Mouse (Mus musculus): ENCODE measurements around the gene Tdrd9. TPM values are rescaled to one million over a fixed set of nuclear protein-coding genes. Genes with fewer than 3 reads are reported as not detected.
"Not testable (repeated sequence)": the region's sequence is repeated elsewhere in the genome, so short reads cannot be mapped to it uniquely, and the experiment has no call there.

The Tdrd9 gene
- total RNA-seq, 4 experiments from 2014 or later, result 0.05 to 0.50 (median 0.29) TPM

GRCm38 (mm10) chr12:112025457-112025856, 54.1 kb downstream of the Tdrd9 start:
- DNase-seq (ENCODE audit: low spot score), result no peak

GRCm38 (mm10) chr12:112025907-112026645, 54.7 kb downstream of the Tdrd9 start:
- DNase-seq (ENCODE audit: low spot score), result no peak

- DNase-seq (ENCODE audit: low spot score), result no peak
Measured at GRCm38 (mm10) chr12:112027408-112027807, 56.0 kb downstream of the Tdrd9 start.

- no peak for DNase-seq (ENCODE audit: low spot score)
Measured at GRCm38 (mm10) chr12:112033409-112033975, 62.1 kb downstream of the Tdrd9 start.

GRCm38 (mm10) chr12:112035341-112036100, 64.2 kb downstream of the Tdrd9 start:
- DNase-seq (ENCODE audit: low spot score), result not testable (repeated sequence)

GRCm38 (mm10) chr12:112038441-112038840, 67.1 kb downstream of the Tdrd9 start:
- no peak for DNase-seq (ENCODE audit: low spot score)

GRCm38 (mm10) chr12:112039169-112039568, 67.8 kb downstream of the Tdrd9 start:
- DNase-seq (ENCODE audit: low spot score), result no peak

- no peak for DNase-seq (ENCODE audit: low spot score)
Measured at GRCm38 (mm10) chr12:112042681-112043080, 71.3 kb downstream of the Tdrd9 start.

GRCm38 (mm10) chr12:112077651-112078050, 106.3 kb downstream of the Tdrd9 start:
- peak; percentile 65 for DNase-seq (ENCODE audit: low spot score)

- no peak for DNase-seq (ENCODE audit: low spot score)
Measured at GRCm38 (mm10) chr12:112079911-112080310, 108.6 kb downstream of the Tdrd9 start.

- DNase-seq (ENCODE audit: low spot score), result no peak
Measured at GRCm38 (mm10) chr12:112080911-112081310, 109.6 kb downstream of the Tdrd9 start.

- no peak for DNase-seq (ENCODE audit: low spot score)
Measured at GRCm38 (mm10) chr12:112082241-112082640, 110.9 kb downstream of the Tdrd9 start.

- DNase-seq (ENCODE audit: low spot score), result no peak
Measured at GRCm38 (mm10) chr12:112086250-112086649, 114.9 kb downstream of the Tdrd9 start.

- no peak for DNase-seq (ENCODE audit: low spot score)
Measured at GRCm38 (mm10) chr12:112086726-112087125, 115.4 kb downstream of the Tdrd9 start.

GRCm38 (mm10) chr12:112088609-112089324, 117.4 kb downstream of the Tdrd9 start:
- DNase-seq (ENCODE audit: low spot score), result no peak

GRCm38 (mm10) chr12:112091054-112091453, 119.7 kb downstream of the Tdrd9 start:
- DNase-seq (ENCODE audit: low spot score), result peak; percentile 69

- DNase-seq (ENCODE audit: low spot score), result no peak
Measured at GRCm38 (mm10) chr12:112094261-112094880, 123.0 kb downstream of the Tdrd9 start.

GRCm38 (mm10) chr12:112096051-112096732, 124.8 kb downstream of the Tdrd9 start:
- DNase-seq (ENCODE audit: low spot score), result peak; percentile 77

- DNase-seq (ENCODE audit: low spot score), result no peak
Measured at GRCm38 (mm10) chr12:112096733-112097117, 125.4 kb downstream of the Tdrd9 start.

GRCm38 (mm10) chr12:112100106-112100505, 128.7 kb downstream of the Tdrd9 start:
- DNase-seq (ENCODE audit: low spot score), result no peak

GRCm38 (mm10) chr12:112101045-112101444, 129.7 kb downstream of the Tdrd9 start:
- no peak for DNase-seq (ENCODE audit: low spot score)
